Mouse (Mus musculus) heart, adult 2 months (tissue): ENCODE measurements around the gene Cct8.

Experiments used
- CTCF ChIP-seq: fragments of 200-600 bp; IDR thresholded peaks from 2 replicates; pipeline ENCODE4 v1.8.1; 2022; ENCODE audit warnings: antibody characterized with exemption, mild to moderate bottlenecking, moderate library complexity
- EP300 ChIP-seq: fragments of 200-500 bp; IDR thresholded peaks from 2 replicates; pipeline ENCODE4 v1.6.1; 2011; ENCODE audit warnings: low read depth, low read length, control low read depth; ENCODE audit not compliant: insufficient read depth
- POLR2A ChIP-seq: fragments of 200-500 bp; IDR thresholded peaks from 2 replicates; pipeline ENCODE4 v1.6.1; 2011; ENCODE audit warnings: mild to moderate bottlenecking, low read depth, low read length, control low read depth; ENCODE audit not compliant: insufficient read depth

- TF ChIP-seq POLR2A = no peak
- no peak for TF ChIP-seq CTCF
- no peak for TF ChIP-seq EP300
Observed at GRCm38 (mm10) chr16:87434946-87435345, 60.7 kb downstream of the Cct8 start.
